Mouse (Mus musculus): ENCODE data around the gene Cd101.

Cd101 gene

GRCm38 (mm10) chr3:101029339-101029738 lies at the start of gene Cd101:
Gene Cd101 (minus strand): TSS chr3:101029556.
- no peak for DNase-seq (ENCODE audit: low spot score)

GRCm38 (mm10) chr3:101078344-101078743 lies 49.0 kb upstream of the Cd101 start:
- peak; percentile 41 for DNase-seq (ENCODE audit: low spot score)

DNA sequence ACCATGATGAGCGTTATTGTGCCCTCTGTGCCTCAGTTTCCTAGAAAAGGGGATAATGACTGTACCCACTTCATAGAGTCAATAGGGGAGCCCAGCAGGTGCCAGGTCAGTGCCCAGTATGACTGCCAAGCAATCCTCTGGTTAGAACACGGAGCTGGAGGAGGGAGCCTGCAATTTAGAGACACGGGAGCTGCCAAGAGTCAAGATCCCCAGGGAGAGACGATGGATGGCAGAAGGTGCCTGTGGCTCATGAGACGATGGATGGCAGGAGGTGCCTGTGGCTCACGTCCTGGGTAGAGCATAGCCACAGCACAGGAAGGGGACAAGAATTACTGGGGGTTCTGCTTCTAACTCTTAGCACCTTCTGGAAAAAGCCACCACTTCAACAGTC lies 48.3 kb upstream of the Cd101 start:
- no peak for DNase-seq (ENCODE audit: low spot score)

- DNase-seq (ENCODE audit: low spot score): no peak
These were observed 47.8 kb upstream of the Cd101 start for GRCm38 (mm10) chr3:101076966-101077709.

GRCm38 (mm10) chr3:101075866-101076265 lies 46.5 kb upstream of the Cd101 start:
- no peak for DNase-seq (ENCODE audit: low spot score)

DNA sequence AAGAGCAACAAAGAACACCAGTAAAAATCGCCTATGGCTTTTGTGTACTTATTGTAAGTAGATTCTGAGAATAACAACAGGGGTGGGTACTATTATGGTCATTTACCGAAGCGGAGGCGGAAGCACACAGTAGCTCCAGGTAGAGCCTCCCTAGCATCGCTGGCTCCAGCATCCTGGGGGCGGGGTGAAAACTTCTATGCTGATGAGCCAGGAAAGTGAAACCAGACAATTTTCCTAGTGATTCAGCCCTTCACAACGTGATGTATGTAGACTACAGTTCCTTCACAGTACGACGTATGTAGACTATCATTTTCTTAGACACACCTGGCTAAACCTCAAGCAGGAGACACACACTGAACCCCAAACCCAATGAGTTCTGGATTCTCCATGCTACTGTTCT lies 44.0 kb upstream of the Cd101 start:
- DNase-seq (ENCODE audit: low spot score): no peak

- DNase-seq (ENCODE audit: low spot score): no peak
These were observed 43.3 kb upstream of the Cd101 start for GRCm38 (mm10) chr3:101072506-101073215.

DNA sequence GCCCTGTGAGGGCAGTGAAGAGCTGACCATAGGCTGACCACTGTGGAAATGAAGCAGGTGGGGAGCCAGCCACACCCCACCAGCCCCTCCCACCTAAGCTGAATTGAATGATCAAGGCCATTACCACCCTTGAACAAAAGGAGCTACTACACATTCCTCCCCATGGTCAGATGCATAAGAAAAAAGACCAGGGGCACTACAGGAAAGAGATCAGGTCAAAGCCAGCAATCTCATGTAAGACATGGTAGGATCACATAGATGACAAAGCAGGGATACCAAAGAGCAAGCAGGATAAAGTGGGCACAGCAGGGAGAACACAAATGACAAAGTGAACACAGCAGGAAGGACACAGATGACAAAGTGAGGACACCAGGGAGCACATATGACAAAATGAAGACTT lies 42.2 kb upstream of the Cd101 start:
- no peak for DNase-seq (ENCODE audit: low spot score)

DNA sequence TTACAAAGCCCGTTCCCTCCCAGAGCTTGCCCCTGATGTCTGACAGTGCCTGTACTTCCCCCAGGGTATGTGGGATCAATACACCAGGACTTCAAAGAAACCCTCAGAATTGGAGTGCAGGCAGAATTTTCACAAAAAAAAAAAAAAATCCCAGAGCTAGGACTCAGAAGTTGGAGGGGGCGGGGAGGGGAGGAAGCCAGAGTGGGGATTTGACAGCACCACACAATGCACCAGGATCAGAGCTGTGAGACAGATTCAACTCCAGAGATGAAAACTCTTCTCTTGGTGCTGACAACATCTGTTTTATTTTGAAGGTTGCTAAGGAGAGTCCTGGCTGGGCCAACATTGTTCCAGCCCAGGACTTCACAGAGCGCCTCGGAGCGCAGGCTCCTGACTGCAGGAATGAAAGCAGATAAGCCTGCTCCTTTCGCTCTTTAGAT lies 41.5 kb upstream of the Cd101 start:
- DNase-seq (ENCODE audit: low spot score): no peak

GRCm38 (mm10) chr3:101070230-101070795 lies 41.0 kb upstream of the Cd101 start:
- no peak for DNase-seq (ENCODE audit: low spot score)

GRCm38 (mm10) chr3:101068701-101069100 lies 39.3 kb upstream of the Cd101 start:
- DNase-seq (ENCODE audit: low spot score): no peak

GRCm38 (mm10) chr3:101066175-101066574 lies 36.8 kb upstream of the Cd101 start:
- DNase-seq (ENCODE audit: low spot score): no peak

DNA sequence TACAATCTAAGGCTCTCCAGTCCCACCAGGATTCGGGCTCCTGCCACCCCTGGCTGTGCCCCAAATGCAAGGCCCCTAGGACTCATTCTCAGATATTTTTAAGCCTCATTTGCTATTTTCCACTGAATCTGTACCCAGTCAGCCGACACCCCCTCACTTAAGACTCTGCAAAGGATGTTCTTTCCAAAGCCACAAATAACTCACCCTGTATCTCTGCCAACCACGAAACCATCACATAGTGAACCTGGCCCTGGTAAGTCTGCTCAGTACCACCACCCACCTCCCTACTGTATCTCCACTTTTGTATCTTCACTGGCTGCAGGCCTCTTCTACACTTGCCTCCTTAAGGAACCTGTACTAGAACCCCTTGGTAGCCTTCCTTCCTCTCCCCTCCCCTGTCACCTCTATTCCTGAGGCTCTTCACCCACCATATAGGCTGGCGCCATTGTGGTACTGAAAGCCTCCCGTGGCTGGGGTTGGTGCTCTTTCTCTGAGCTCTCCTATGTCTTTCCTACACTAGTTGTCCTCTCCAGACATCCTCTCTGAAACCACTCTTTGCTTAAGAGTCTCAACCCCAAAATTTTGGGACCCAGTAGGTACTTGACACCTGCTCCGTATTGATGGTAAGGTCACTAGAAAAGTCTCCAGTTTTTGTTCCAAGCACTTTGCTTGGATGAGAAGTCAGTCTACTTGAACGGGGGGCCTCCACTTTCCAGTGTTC lies 32.7 kb upstream of the Cd101 start:
- no peak for DNase-seq (ENCODE audit: low spot score)

- DNase-seq (ENCODE audit: low spot score): no peak
These were observed 29.9 kb upstream of the Cd101 start for GRCm38 (mm10) chr3:101059214-101059613.

DNA sequence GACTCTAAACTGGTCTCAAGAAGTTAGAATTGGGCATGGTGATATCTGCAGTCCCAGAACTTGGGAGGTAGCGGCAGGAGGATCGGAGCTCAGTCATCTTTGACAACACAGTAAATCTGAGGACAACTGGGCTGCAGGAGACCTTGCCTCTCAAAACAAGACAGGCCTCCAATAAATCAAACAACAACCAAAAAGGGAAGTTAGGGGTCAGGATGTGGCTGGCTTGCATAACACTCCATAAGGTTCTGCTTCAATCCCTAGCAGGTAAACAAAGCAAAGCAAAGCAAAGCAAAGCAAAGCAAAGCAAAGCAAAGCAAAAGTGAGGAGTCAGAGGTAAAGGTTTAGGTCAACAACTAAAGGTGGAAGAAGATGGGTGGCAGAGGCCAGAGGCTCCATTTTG lies 28.8 kb upstream of the Cd101 start:
- DNase-seq (ENCODE audit: low spot score): no peak

DNA sequence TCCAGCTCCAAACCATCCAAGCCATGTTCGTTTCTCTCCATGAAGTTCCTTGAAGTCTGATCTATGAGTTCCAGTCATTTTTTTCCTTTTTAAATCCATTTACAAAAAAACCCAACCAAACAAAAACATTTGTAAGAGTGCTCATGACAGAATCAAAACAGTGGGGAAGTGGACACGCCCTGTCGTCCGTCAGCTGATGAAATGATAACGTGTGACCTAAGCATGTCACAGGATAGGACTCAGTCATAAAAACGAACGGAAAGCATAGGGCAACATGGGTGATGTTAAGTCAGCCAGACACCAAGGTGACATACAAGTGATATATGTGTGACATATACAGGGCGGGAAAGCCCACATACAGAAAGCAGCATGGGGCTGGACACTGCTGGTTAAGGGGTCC lies 25.9 kb upstream of the Cd101 start:
- DNase-seq (ENCODE audit: low spot score): no peak

DNA sequence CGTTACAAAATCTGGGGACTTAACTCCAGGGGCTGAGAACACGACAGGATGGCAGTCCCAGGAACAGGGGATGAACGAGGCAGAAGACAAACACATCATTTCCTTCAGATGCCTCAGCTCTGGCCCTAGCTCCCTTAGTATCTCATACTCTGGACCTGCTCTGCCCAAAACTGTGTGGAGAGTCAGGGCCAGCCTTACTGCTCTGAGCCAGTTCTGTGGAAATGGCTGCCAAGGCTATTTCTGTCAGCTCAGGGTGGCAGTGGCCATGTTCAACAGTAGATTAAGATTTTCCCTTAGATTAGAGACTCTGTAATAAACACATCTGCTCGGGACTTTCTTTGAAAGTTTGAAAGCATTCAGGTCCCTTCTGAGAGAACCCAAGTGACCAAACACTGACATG lies 22.2 kb upstream of the Cd101 start:
- DNase-seq (ENCODE audit: low spot score): no peak

DNA sequence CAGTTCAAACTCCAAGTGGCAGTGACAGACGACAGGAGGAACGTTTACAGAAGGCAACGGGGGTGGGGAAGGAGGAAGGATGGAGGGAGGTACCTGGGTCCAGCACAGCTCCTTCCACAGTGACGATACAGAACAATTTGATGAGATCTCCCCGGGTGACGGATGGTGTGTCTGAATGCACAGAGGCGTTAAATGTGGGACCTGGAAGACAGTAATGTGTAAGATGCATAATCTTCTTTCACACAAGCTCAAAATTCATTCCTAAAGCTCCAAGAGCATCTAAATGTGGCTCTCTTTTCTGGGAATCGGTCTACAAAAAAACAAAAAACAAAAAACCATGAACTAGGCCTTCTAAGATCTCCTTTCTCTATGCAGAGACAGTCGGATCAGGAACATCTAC lies 20.6 kb upstream of the Cd101 start:
- DNase-seq (ENCODE audit: low spot score): no peak

DNA sequence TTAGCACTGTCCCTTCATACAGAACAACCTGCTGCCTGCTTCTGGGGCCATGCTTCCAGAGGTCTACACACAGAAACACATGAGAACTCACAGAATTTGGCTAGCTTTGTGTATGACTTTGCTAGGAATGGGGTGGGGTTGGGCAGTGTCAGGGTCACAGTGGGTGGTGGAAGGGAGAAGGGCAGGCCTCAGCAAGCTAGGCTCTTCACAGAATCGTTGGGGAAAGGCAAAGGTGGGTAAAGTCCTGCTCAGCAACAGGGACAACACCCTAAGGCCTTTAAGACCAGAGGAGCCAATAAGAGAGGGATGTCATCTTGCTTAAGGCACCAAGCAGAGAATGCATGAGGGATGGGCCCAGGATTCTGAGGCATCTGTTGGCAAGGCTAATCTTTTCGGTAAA lies 19.4 kb upstream of the Cd101 start:
- no peak for DNase-seq (ENCODE audit: low spot score)

DNA sequence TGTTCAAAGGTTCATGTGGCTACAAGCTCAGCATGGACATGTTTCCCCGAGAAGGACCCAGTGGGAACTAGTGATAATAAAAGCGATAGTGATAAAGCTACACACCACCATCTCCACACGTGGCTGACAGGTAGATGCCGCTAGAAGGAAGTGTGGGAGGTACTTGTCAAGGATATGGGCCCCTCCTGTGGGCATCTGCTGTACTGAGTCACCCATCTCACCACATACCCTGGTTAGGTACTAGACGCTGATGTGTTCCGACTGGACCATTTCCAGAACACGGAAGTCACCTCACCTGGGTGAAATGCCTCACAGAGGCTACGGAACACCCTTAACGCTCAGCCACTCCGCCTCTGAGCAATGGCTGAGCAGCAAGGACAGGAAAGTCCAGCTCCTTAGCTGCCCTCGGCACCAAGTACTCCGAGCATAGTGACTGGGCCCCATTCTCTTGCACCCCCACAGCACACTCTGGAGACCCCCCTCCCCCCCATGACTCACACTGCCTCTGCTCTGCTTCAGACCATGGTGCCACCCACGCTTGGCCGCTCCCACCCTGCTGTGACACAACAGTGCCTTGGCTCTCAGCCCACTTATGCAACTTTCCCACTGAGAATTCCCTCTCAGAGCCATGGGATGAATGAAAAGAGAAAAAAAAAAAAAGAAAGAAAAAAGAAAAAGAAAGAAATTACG lies 18.4 kb upstream of the Cd101 start:
- DNase-seq (ENCODE audit: low spot score): peak; percentile 56

GRCm38 (mm10) chr3:101045431-101045830 lies 16.1 kb upstream of the Cd101 start:
- DNase-seq (ENCODE audit: low spot score): peak; percentile 27

- DNase-seq (ENCODE audit: low spot score): no peak
These were observed 15.3 kb upstream of the Cd101 start for GRCm38 (mm10) chr3:101044686-101045085.

All from ovary, postnatal 14 days (tissue).